Mouse (Mus musculus) yolk sac, embryonic 10.5 days (tissue): Measurements from ENCODE around the gene Nhp2.

ENCODE experiments used
- DNase-seq: peaks from one replicate; pipeline ENCODE4 v3.0.0-alpha.2; 2017; ENCODE audit warnings: low spot score

Nhp2 gene

DNA sequence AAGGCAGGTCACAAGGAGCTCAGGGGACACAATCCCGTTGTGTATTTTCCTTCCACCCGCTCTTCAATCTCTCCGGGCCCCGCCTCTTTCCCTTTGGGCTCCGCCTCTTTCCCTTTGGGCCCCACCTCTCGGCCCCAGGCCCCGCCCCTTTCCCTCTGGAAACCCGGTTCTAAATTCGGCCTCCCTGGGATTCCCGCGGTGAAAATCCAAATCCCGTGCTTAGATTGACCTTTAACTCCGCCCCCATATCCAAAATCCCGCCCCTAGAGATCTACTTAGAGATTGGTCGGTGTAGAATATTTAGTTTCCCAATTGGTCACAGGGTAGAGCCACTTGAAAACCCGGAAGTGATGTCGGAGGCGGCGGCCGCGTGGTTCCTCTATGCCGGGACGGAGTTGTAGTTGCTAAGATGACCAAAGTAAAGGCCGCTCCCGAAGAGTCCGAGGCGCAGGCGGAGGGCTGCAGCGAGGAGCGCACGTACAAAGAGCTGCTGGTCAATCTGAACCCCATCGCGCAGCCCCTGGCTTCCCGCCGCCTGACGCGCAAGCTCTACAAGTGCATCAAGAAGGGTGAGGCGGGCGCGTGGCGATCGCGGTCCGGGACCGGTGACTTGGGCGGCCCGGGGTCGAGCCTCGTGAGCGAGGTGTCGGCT, at the start of gene Nhp2:
TSS of gene Nhp2 (plus strand) at position 327 of the 652 bp plus-strand sequence.
- peak; percentile 99 for DNase-seq

DNA sequence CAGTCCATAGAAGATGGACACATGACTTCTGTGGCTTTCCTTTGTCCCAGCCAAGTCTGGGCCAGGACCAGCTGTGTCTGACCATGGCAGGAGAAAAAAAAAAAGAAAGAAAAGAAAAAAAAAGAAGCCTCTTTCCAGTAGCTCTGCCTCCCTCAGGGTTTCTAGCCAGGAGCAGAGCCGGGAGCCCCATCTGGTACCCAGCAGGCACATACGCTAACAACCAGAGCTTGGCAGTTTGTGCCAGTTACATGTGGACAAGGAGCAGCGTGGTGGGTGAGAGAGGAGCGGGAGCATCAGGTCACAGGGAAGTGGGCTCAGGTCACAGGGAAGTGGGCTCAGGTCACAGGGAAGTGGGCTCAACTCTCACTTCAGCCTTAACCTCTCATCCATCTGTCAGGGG, 43.1 kb upstream of the Nhp2 start:
- DNase-seq = no peak

DNA sequence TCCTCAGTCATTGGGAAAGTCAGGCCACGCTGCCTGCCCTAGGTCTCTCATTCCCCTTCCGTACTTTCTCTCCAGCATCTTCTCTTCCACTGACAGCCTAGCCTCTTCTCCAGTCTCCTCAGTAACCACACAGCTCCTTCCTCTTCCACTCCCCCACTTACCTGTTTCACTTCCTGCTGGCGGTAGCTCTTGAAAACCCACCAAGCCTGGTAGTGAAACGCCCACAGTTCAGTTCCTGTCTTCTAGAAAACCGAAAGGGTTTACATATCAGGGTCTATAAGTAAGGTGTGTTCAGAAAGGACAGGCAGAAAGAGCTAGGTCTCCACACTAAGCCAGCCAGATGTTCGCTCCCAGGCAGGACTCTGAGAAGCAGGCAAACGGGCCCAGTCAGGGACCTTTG, 41.9 kb upstream of the Nhp2 start:
- DNase-seq = no peak

DNA sequence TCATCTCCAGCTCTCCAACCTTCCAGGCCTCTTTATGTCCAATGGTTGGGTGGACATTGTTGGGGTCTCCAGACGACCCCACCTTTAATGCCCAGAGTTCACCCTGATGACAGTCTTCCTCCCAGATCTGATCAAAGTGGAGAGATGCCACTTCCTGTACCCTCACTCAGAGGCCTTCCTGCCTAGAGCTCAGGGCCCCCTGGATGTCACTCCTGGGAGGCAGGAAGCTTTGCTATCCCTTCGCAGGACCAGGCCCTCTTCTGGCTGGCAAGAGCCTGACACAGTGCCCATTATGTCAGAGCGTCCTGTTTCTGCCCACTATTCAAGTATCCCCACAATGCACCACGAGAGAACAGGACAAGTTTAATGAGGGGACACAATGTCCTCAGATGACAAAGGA, 40.5 kb upstream of the Nhp2 start:
- no peak for DNase-seq

DNA sequence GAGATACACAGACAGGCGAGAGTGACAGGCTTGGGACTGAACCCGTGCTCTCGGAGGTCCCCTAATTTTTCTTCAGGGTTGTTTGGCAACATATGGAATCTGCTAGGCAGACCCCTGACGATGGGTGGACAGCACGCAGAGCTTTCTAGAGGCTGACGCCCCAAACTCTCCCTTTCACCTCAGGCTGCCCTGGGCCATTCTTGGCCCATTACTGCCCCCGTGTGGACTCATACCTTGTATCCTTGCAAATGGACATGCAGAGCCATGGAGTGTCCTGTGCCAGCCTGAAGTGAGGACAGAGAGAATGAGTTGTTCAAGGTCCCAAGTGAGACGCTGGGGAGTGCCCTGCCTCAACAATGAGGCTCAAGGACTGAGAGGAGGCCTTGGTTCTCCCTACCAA, 36.8 kb upstream of the Nhp2 start:
- peak; percentile 72 for DNase-seq

DNA sequence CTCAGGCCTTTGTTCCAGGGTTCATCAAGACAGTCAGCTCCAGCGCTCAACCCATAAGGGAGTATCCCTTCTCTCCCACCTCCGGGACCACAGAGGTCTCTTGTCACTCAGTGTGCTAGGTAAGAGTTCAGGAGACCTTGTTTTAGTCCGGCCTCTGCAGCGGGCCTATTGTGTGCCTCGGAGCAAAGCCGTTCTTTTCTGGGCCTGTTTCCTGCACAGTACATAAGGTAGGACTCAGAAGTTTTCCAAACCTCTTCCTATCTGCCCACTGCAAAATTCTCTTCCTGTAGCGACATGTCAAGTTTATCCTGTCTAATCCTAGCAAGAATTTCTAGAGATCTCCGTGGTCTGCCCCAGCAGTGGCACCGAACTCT, 35.5 kb upstream of the Nhp2 start:
- no peak for DNase-seq

DNA sequence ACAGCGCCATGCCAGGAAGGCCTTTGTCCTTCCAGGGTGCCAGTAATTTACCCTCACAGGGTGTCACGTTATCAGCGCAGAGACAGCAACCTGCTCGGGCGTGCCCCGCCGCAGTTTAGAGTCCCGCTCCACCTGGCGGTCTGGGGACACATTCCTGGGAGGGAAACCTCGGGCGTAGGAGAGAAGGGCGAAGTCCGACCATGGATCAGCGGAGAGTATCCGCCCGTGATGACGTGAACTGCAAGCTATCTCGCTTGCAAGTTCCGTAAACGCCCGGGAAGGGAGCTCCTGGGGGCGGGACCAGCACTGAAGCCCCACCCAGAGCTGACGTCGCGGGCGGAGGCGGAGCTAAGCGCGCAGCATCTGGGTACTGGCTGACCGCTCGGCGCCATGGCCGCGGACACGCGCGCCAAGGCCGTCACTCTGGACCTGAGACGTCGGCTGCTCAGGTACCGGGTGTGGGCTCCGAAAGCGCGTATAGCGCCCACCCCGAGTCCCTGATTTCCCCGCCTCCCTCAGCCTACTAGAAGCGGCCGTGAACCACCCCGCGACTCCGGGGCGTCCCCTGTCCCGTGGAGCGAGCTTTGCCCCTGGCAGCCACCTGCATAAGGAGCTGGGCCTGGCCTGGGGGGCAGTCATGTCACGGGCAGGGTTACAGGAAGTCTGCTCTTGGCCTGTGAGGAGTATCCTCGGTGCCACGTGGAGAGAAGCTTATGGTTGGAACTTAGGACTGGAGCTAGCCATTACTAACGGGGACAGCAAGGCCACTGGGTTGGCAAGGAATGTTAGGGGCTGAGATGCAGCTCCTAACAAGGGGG, 34.9 kb upstream of the Nhp2 start, which contains the start of gene Phykpl:
TSS of gene Phykpl (plus strand) at position 327 of the 818 bp plus-strand sequence.
- peak; percentile 99 for DNase-seq

DNA sequence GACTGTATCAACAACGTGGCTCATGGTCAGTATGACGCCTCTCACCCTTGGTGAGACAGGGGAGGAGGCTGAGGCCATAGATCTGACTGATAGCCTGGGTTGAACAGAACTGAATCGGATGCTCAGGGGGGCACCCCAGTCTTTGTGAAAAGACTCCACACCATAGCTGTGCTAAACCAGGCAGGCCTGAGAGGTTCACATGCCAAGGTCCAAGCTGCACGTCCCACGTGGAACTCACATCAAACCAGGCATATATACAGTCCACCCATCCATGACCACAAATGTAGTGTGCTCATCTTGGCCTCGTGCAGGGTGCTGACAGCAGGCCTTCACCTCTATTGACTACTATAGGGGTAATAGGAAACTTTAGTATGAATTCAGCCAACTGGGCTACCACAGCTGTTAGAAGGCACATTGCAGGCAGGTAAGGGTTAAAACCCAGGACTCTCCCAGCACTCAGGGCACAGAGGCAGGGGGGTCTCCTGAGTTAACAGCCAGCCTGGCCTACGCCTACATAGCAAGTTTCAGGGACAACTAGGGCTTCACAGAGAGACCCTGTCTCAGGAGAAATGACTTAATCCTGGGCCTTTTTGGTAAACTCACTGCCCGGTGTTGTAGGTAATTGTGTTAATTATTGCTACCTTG, 33.8 kb upstream of the Nhp2 start:
- DNase-seq = no peak

DNA sequence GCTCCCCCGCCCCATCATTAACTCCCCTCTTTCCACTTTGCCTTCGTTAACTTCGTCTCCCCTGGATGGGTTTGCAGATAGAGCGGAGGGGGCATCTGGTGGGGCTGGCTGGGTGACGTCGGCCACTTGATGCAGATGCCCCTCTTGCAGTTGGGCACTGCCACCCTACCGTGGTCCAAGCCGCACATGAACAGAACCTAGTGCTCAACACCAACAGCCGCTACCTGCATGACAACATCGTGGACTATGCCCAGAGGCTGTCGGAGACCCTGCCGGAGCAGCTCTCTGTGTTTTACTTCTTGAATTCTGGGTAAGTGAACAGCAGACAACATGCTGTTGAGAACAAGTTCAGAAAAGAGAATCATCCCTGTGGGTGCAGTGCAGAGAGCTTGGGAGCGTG, 33.1 kb upstream of the Nhp2 start:
- DNase-seq = no peak

DNA sequence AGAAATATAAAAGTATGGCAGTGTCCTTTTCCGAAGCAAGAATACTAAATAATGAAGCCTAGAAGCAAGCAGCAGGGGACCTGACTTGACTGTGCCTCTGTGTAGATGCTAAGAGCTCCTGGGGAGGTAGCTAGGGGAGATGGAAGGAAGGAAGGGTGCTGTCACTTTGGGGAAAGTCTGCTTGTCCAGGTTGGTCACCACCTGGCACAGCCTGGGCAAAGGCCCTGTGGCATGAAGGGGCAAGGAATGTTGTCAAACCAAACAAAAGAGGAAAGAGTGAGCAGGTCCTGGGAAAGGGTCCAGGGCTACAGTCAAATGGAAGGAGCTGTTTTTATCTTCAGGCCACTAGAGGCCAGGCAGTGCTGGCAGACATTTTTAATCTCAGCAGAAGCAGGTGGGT, 32.5 kb upstream of the Nhp2 start:
- no peak for DNase-seq

DNA sequence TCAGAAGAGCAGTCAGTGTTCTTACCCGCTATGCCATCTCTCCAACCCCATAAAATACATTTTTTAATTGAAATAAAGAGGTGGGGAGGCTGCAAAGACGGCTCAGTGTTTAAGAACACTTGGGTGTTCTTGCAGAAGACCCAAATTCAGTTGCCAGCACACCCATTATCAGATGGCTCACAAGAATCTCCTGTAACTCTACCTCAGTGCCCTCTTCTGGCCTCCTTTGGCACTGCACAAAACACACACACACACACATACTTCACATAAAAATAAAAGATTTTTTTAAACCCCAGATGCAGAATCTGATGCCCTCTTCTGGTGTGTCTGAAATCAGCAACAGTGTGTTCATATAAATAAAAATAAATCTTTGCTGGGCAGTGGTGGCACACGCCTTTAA, 30.7 kb upstream of the Nhp2 start:
- DNase-seq = no peak

DNA sequence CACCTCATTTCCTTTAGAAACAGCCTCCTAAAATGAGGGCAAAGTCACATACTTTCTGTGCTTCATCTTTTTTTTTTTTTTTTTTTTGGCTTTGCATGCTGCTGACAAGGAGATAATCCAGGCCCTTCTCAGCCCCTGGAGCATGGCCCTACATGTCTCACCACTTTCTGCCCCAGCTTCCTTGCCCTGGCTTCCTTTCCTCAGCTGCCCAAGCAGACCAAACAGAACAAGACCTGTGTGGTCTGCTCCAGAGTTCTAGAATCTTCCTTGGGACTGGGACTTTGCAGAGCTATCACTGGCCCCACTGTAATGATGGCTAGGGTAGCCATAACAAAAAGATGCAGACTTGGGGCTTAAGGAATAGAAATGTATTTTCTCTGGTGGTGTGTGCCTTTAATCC, 29.5 kb upstream of the Nhp2 start:
- no peak for DNase-seq

DNA sequence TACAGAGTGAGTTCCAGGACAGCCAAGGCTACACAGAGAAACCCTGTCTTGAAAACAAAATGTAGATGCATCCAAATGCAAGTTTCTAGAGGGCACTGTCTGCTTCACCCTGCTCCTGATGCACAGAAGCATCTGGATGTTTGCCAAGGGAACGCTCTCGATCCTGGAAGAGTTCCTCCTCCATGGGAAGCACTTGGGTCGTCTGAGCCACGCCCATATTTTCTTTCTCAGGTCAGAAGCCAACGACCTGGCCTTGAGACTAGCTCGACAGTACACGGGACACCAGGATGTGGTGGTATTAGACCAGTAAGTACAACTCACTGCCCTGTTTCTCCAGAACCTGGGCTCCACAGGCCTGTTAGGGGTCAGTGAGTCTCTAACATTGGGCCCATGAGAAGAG, 28.4 kb upstream of the Nhp2 start:
- DNase-seq = no peak

DNA sequence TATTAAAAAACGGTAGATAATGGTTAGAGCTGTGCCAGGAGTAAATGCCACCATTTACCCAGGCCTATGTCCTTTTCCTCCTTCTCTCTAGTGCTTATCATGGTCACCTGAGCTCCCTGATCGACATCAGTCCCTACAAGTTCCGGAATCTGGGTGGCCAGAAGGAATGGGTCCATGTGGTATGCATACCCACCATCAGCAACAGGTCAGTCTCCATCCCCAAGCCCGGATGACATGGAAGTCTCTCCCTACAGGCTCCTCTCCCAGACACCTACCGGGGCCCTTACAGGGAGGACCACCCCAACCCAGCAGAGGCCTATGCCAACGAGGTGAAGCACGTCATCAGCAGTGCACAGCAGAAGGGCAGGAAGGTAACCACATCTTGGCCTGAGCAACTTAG, 27.6 kb upstream of the Nhp2 start:
- DNase-seq = no peak

DNA sequence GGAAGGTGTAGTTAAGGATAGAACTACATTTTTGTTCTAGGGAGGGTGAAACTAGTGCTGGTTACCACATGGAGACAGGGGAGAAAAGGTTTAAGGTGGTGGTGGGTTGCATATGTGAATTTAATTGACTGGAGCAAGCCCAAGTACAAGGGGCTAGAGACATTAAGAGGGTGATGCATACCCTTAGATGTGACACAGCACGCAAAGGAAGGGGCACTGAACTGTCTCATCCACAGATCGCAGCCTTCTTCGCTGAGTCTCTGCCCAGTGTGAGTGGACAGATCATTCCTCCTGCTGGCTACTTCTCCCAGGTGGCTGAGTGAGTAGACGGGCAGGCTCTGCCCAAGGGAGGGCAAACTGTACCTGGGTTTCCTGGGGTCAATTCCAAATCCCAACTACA, 26.2 kb upstream of the Nhp2 start:
- no peak for DNase-seq

DNA sequence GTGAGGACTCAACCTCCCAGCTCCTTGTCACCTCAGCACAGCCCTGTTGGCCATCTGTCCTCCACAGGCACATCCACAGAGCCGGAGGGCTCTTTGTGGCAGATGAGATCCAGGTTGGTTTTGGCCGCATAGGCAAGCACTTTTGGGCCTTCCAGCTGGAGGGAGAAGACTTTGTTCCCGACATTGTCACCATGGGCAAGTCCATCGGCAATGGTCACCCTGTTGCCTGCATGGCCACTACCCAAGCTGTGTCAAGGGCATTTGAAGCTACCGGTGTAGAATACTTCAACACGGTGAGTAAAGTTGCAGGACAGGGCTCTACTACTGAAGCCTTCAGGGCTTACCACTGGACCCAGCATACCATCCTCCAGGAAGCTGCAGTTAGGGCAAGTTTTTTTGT, 25.7 kb upstream of the Nhp2 start:
- DNase-seq = no peak

DNA sequence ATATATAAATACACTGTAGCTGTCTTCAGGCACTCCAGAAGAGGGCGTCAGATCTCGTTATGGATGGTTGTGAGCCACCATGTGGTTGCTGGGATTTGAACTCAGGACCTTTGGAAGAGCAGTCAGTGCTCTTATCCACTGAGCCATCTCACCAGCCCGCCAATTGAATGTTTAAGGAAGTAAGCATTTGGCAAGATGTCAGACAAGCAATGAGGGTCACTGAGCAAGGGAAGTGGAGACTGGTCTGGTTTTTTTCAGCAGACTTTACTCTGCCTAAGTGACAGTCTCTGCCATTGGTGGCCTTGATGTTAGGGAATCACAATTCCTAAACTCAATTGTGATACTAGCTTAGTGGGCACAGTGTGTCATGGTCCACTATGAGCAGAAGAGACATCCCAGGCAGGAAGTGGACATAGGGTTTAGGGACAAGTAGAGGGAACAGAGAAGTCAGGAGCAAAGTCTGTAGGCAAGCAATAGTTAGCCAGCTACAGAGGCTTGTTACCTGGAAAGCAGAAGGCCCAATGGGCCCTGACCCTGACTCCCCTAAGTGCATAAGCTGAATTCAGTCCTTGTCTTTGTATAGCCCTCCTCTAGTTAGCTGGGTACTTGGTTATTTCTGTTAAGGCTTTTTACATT, 24.7 kb upstream of the Nhp2 start:
- DNase-seq = no peak

DNA sequence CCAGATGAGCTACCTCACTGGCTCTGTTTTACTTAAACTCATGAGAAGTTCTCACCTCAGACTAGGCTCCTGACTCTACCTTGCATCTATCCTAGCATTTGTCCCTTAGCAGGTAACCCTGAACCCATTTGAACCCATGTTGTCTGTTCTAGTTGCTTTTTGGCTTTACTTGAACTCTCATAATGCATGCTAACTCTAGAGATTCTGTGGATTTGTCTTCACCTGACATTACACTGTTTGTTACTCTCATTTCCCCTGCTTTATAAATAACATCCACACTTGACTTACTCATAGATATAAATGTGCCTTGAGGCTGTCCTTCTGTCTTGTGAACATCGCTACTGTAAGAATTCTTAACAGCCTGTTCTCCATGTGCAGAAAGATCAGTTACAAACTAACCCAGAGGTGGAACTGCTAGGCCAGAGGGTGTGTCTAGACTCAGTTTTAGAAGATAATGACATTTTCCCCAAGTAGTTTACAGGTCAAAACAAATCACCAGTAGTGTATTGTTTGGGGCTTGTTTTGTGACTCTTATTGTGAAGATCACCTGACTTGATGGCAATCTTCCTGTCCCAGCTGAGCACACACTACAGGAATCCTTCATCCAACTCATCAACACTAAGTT, 24.0 kb upstream of the Nhp2 start:
- no peak for DNase-seq

DNA sequence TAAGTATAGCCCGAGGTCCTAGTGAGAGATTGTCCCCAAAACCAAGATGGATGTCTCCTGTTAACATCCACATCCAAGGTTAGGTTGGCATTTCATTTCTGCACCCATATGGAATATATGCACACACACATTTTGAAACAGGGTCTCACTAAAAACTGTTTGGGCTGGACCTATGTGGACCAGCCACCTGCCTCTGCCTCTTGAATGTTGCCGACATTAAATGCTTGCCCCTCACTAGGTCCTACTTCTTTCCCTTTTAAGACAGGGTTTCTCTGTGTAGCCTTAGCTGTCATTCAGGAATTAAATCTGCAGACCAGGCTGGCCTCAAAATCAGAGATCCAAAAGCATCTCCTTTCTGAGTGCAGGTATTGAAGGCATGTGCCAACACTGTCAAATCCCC, 22.0 kb upstream of the Nhp2 start:
- DNase-seq = no peak

DNA sequence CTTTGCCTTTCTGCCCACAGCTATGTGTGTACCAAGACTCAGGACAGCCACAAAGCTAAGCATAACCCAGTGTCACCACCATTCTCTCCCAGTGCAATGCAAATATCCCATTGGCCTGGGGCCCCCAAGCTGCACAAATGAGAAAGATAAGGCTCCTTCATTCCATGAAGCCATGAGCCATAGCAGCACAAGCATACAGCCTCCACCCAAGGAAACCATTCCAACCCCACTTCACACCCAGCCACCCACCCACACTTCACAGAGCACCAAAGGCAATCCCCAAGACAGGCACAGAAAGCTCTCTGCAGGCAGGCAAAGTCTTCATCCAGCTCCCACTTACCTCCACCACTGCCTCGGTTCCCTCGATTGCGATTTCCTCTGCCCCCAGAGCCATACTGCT, 17.3 kb upstream of the Nhp2 start:
- no peak for DNase-seq

DNA sequence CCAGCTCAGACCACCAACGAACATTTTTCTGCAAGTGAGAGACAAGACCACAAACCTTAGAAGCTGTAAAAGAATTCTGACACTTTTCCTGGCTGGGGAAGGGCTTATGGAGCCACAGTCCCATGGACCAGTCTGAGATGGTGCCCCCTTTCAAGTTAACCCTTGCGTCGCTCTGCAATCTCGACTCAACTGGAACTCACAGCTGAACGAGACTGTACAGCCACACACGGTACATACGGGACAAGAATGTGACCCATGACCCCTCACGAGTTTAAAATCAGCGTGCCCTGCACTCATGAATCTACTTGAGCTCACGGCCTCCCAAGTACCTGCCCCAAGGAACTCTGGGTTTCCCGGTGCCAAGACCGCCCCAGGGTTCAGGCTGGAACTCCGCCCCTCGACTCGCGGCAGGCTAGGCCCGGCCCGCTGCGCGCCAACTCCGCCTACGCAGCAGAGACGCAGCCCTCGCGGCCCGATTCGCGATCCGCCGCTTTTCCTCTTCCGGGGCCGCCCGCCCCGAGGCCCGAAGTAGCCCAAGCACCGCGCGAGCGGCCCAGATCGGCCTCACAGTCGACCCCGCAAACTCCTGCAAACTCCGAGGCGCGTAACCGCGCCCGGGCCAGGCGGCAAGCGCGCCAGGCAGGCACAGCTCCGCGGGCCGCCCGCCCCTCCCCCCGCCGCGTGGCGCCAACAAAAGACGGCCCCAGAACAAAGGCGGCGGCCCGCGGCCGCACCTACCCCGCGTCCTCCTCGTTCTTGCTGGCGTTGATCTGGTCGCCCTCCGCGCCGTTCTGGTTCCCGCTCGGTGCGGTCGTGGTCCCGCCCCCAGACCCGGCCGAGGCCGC, 13.7 kb upstream of the Nhp2 start:
- DNase-seq = peak; percentile 84
